Mouse (Mus musculus) limb, embryonic 13.5 days (tissue): ENCODE data around the gene Trak2. TPM values are rescaled to one million over a fixed set of nuclear protein-coding genes. Genes with fewer than 3 reads are reported as not detected.

Source experiments
- ATAC-seq: fragments of 200-750 bp; cut with Nextera tagmentation; 2 replicates; pipeline ENCODE4 v1.8.0; 2017; ENCODE audit warnings: low read depth, moderate number of reproducible peaks, moderate TSS enrichment; ENCODE audit not compliant: low FRiP score
- H3K27ac ChIP-seq: fragments of 300-500 bp; sonication (generic); 2 replicates; pipeline ENCODE4 v1.5.1; 2015; ENCODE audit warnings: inconsistent platforms, mild to moderate bottlenecking, moderate library complexity
- H3K27me3 ChIP-seq: fragments of 300-500 bp; sonication (generic); 2 replicates; pipeline ENCODE4 v1.6.1; 2015; ENCODE audit warnings: mild to moderate bottlenecking, inconsistent platforms
- H3K36me3 ChIP-seq: fragments of 300-500 bp; sonication (generic); 2 replicates; pipeline ENCODE4 v1.6.1; 2015; ENCODE audit warnings: inconsistent platforms, mild to moderate bottlenecking, moderate library complexity
- H3K4me1 ChIP-seq: fragments of 300-500 bp; sonication (generic); 2 replicates; pipeline ENCODE4 v1.6.1; 2015; ENCODE audit warnings: inconsistent platforms
- H3K4me2 ChIP-seq: fragments of 300-500 bp; sonication (generic); replicated peaks from 2 replicates; pipeline ENCODE4 v1.6.1; 2015; ENCODE audit warnings: inconsistent platforms, mild to moderate bottlenecking, moderate library complexity
- H3K4me3 ChIP-seq: fragments of 300-500 bp; sonication (generic); 2 replicates; pipeline ENCODE4 v1.5.1; 2015; ENCODE audit warnings: moderate library complexity, mild to moderate bottlenecking, inconsistent platforms
- H3K9ac ChIP-seq: fragments of 300-500 bp; sonication (generic); 2 replicates; pipeline ENCODE4 v1.6.1; 2015; ENCODE audit warnings: mild to moderate bottlenecking, inconsistent platforms
- H3K9me3 ChIP-seq: fragments of 300-500 bp; sonication (generic); 2 replicates; pipeline ENCODE4 v1.6.1; 2016; ENCODE audit warnings: inconsistent platforms
- WGBS: fragments of 180-500 bp; shearing (Covaris S2); methylation state at CpG from one replicate; pipeline ENCODE4 v1.1.7; 2015; 5-methylcytosine and 5-hydroxymethylcytosine counted together
- polyA plus RNA-seq: library from polyadenylated mRNA; unstranded; fragments of >200 nt; fragmentation: Nextera tagmentation; extraction: Ambion mirVana; gene quantifications from 2 replicates; pipeline ENCODE4 v1.2.1, GENCODE M21; 2015

Gene Trak2
- polyA plus RNA-seq, 1 experiment from 2014 or later: 11.2 TPM

- no peaks in the 10 kb centered on the region for H3K36me3 ChIP-seq
- no peak overlapping the region; the same call in 1 of the 2 replicates for H3K9ac ChIP-seq
- no peak overlapping the region for H3K4me3 ChIP-seq
- peaks cover 44% of the 10 kb centered on the region for H3K4me1 ChIP-seq
- 74% methylated on average over 5 of the region's 5 CpGs for WGBS
- H3K9me3 ChIP-seq: no peaks in the 10 kb centered on the region
- H3K27ac ChIP-seq: no peak overlapping the region
- no peaks in the 10 kb centered on the region for H3K27me3 ChIP-seq
- ATAC-seq: peak; percentile 51; the same call in 1 of the 2 replicates
- no peak overlapping the region for H3K4me2 ChIP-seq
Observed at GRCm38 (mm10) chr1:58952526-58952925, 20.7 kb downstream of the Trak2 start.

GRCm38 (mm10) chr1:58951841-58952240 is 21.4 kb downstream of the Trak2 start:
- WGBS: 52% methylated on average over 4 of the region's 4 CpGs

DNA sequence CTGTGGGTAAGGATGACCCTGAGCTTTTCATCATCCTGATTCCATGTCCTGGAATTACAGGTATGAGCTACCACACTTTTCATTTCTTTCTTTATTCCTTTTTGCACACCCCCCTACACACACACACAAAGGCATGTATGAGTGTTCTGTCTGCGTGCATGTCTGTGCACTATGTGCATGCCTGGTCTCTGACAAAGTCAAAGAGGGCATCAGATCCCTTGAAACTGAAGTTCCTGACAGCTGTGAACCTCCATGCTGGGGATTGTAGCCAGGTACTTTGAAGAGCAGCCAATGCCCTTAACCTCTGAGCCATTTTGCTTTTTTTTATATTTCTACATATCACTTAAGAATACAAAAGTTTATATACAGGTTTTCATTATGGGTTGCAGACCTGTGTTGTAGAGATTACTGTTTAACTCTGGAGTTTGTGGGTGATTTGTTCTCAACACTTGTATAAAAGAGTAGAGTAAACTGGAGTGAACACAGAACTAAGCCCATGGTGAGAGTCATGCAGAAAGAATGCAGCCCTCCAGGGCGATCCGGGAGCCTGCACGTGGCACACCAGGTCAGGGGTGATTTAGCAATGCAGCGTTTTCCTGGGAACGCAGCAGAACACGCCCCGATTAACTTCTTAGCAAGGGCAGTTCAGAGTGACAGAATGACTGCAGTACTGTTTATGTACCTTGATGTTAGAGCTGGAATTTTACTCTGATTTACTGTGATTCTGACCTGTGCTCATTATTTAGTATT is 22.2 kb downstream of the Trak2 start:
- 15% methylated on average over 8 of the region's 8 CpGs for WGBS
- H3K9me3 ChIP-seq: no peaks in the 10 kb centered on the region
- peaks cover 1% of the 10 kb centered on the region for H3K36me3 ChIP-seq
- H3K27ac ChIP-seq: no peak overlapping the region
- no peaks in the 10 kb centered on the region for H3K27me3 ChIP-seq
- no peak overlapping the region for H3K4me2 ChIP-seq
- H3K9ac ChIP-seq: no peak overlapping the region
- peak; percentile 44; the same call in 1 of the 2 replicates for ATAC-seq
- peaks cover 36% of the 10 kb centered on the region for H3K4me1 ChIP-seq
- no peak overlapping the region for H3K4me3 ChIP-seq

More at GRCm38 (mm10) chr1:58951841-58952240, 21.4 kb downstream of the Trak2 start:
- no peak overlapping the region; the same call in 1 of the 2 replicates for H3K9ac ChIP-seq
- no peak overlapping the region for H3K27ac ChIP-seq
- no peak overlapping the region for H3K4me2 ChIP-seq
- ATAC-seq: no peak
- H3K27me3 ChIP-seq: no peaks in the 10 kb centered on the region
- no peaks in the 10 kb centered on the region for H3K36me3 ChIP-seq
- no peak overlapping the region for H3K4me3 ChIP-seq
- no peaks in the 10 kb centered on the region for H3K9me3 ChIP-seq
- H3K4me1 ChIP-seq: peaks cover 39% of the 10 kb centered on the region

DNA sequence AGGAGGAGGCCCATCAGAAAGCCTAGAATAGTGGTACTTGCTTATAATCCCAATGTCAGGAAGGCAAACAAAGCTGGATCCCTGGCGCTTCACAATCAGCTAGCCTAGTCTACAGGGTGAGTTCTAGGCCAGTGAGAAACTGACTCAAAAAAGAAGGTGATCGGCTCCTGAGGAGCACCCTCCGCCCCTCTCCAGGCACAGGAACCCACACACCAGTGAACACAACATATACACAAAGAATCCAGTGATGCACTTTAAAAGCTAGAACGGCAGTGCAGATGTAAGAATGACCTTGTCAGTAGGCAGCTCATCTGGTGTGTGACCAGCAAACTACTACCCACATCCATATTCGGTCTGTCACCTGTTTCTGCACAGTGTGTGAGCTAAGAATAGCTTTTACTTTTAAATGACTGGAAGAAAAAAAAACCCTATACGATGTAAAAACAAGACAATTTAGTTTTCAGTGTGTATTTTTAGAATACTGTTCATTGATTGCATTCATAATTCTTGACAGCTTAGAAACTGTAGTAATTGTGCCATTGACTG is 23.6 kb downstream of the Trak2 start:
- Histone ChIP-seq H3K4me3 (no peak overlapping the region), H3K27me3 (no peaks in the 10 kb centered on the region), H3K9ac (no peak overlapping the region), H3K4me1 (peaks cover 36% of the 10 kb centered on the region), H3K27ac (no peak overlapping the region), H3K4me2 (no peak overlapping the region), H3K9me3 (no peaks in the 10 kb centered on the region), H3K36me3 (peaks cover 15% of the 10 kb centered on the region)
- no peak for ATAC-seq
- WGBS: 90% methylated on average over 6 of the region's 6 CpGs

- no peak for ATAC-seq
- no peak overlapping the region for H3K4me2 ChIP-seq
- no peak overlapping the region for H3K9ac ChIP-seq
- no peak overlapping the region for H3K4me3 ChIP-seq
- WGBS: 87% methylated on average over 9 of the region's 9 CpGs
- H3K4me1 ChIP-seq: peaks cover 16% of the 10 kb centered on the region
- no peaks in the 10 kb centered on the region for H3K9me3 ChIP-seq
- H3K27me3 ChIP-seq: no peaks in the 10 kb centered on the region
- H3K27ac ChIP-seq: no peak overlapping the region
- H3K36me3 ChIP-seq: peaks cover 16% of the 10 kb centered on the region
Observed at GRCm38 (mm10) chr1:58946718-58947117, 26.5 kb downstream of the Trak2 start.

- no peak overlapping the region for H3K27ac ChIP-seq
- WGBS: 89% methylated on average over 7 of the region's 7 CpGs
- no peak overlapping the region for H3K4me3 ChIP-seq
- H3K4me2 ChIP-seq: no peak overlapping the region
- no peak overlapping the region for H3K9ac ChIP-seq
- no peak for ATAC-seq
- H3K4me1 ChIP-seq: peaks cover 10% of the 10 kb centered on the region
- H3K36me3 ChIP-seq: peaks cover 16% of the 10 kb centered on the region
- no peaks in the 10 kb centered on the region for H3K9me3 ChIP-seq
- H3K27me3 ChIP-seq: no peaks in the 10 kb centered on the region
Observed at GRCm38 (mm10) chr1:58945960-58946670, 27.1 kb downstream of the Trak2 start.

DNA sequence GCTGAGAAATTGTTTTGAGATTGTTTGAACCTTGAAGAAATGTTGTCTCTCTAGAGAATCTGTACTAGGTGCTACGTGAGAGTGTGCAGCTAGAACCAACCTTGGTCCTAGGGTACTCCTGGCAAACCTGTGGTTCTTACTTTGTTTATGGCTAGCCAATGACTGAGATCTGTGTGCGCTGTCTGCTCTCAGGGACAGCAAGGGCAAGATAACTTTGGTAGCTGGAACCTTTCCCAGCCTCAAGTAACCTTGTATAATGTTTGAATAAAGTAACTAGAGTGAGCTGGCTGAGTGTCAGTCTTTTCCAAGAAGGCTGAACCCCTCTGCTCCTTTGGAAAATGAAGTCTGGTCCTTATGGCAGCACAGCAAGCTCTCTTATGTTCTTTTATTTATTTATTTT is 27.7 kb downstream of the Trak2 start:
- H3K9ac ChIP-seq: no peak overlapping the region
- peaks cover 17% of the 10 kb centered on the region for H3K36me3 ChIP-seq
- H3K4me1 ChIP-seq: peaks cover 4% of the 10 kb centered on the region
- H3K4me3 ChIP-seq: no peak overlapping the region
- H3K27ac ChIP-seq: no peak overlapping the region
- no peak overlapping the region for H3K4me2 ChIP-seq
- ATAC-seq: no peak
- no peaks in the 10 kb centered on the region for H3K27me3 ChIP-seq
- H3K9me3 ChIP-seq: no peaks in the 10 kb centered on the region
- WGBS: 95% methylated on average over 2 of the region's 2 CpGs

DNA sequence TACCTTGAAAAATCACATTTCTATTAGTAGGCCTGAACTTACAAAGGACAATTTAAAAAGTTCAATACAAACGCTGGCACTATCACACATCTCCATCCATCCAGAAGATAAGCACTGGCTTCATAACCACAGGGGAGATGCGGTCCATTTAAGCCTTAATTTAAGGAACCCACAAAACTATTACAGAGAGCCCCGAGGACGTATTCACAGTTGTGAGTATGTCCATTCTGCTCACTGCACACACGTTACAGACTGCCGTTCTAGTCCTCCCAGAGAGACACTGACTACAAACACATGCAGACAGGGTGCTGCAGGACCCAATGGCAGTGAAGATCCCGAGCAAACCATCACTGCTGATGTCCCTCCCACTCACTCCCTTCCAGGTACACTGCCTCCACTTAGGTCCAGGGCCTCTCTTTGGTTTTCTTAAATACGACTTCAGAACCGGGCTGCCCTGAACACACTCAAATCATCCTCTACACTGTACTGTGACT is 35.6 kb downstream of the Trak2 start:
- H3K9me3 ChIP-seq: no peaks in the 10 kb centered on the region
- no peak overlapping the region for H3K4me2 ChIP-seq
- H3K9ac ChIP-seq: no peak overlapping the region
- no peak for ATAC-seq
- no peak overlapping the region for H3K27ac ChIP-seq
- H3K36me3 ChIP-seq: peaks cover 12% of the 10 kb centered on the region
- no peak overlapping the region for H3K4me3 ChIP-seq
- no peaks in the 10 kb centered on the region for H3K27me3 ChIP-seq
- 93% methylated on average over 9 of the region's 9 CpGs for WGBS
- no peaks in the 10 kb centered on the region for H3K4me1 ChIP-seq

GRCm38 (mm10) chr1:58936746-58937605 is 36.3 kb downstream of the Trak2 start:
- Histone ChIP-seq H3K27me3 (no peaks in the 10 kb centered on the region), H3K9ac (no peak overlapping the region), H3K4me3 (no peak overlapping the region), H3K4me2 (no peak overlapping the region), H3K4me1 (no peaks in the 10 kb centered on the region), H3K27ac (no peak overlapping the region), H3K9me3 (no peaks in the 10 kb centered on the region), H3K36me3 (peaks cover 12% of the 10 kb centered on the region)
- ATAC-seq: no peak
- WGBS: 89% methylated on average over 10 of the region's 10 CpGs

DNA sequence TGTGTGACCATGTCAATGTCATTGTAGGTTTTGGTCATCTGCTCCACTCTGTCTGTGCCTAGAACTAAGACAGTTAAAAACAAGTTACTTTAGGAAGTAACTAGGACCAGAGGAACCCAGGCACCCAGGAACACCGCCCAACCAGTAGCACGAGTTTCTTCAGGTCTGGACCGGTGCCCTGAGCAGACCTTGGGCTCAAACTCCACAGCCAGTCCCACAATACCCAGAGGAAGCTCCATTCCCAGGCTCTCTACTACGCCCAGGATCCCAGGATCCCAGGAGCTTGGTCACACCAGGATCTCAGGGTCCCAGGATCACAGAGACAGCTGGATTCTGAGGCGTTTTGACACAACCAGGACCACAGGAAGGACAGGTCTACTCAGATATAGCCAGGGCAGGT is 46.6 kb downstream of the Trak2 start:
- H3K36me3 ChIP-seq: peaks cover 28% of the 10 kb centered on the region
- no peaks in the 10 kb centered on the region for H3K4me1 ChIP-seq
- ATAC-seq: no peak
- H3K9ac ChIP-seq: no peak overlapping the region
- H3K4me2 ChIP-seq: no peak overlapping the region
- no peak overlapping the region for H3K4me3 ChIP-seq
- no peak overlapping the region for H3K27ac ChIP-seq
- H3K27me3 ChIP-seq: no peaks in the 10 kb centered on the region
- H3K9me3 ChIP-seq: no peaks in the 10 kb centered on the region
- 90% methylated on average over 5 of the region's 5 CpGs for WGBS

DNA sequence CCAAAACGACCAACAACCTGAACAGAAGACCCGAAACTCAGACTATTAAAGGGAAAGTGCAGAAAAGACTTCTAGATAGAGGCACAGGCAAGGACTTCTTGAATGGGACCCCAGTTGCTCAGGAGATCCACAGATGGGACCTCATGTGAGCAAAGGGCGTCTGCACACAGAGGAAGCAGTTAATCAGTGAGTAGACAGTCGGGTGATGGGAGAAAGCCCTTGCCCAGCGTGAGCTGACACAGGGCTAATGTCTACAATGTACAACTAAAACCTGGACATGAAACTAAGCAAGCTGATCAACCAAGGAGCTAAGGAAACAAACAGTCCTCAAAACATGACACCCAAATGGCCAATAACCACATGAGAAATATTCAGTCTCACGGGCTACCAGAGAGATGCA is 55.7 kb downstream of the Trak2 start:
- ATAC-seq: no peak

More for the DNA sequence above, 55.7 kb downstream of the Trak2 start:
- H3K9me3 ChIP-seq: no peaks in the 10 kb centered on the region
- H3K27me3 ChIP-seq: no peaks in the 10 kb centered on the region
- H3K9ac ChIP-seq: no peak overlapping the region
- no peak overlapping the region for H3K4me2 ChIP-seq
- no peak overlapping the region for H3K27ac ChIP-seq
- H3K36me3 ChIP-seq: peaks cover 78% of the 10 kb centered on the region
- 77% methylated on average over 6 of the region's 6 CpGs for WGBS
- H3K4me1 ChIP-seq: no peaks in the 10 kb centered on the region
- H3K4me3 ChIP-seq: no peak overlapping the region
